Mouse (Mus musculus) liver, postnatal 0 days (tissue): ENCODE measurements around the gene Prdm5. TPM values are rescaled to one million over a fixed set of nuclear protein-coding genes. Genes with fewer than 3 reads are reported as not detected.

ENCODE experiments used
- ATAC-seq: fragments of 200-750 bp; cut with Nextera tagmentation; 2 replicates; pipeline ENCODE4 v1.8.0; 2017; ENCODE audit warnings: mild to moderate bottlenecking, moderate library complexity
- DNase-seq: peaks from one replicate; pipeline ENCODE4 v3.0.0-alpha.2; 2016
- H3K27ac ChIP-seq: fragments of 300-500 bp; sonication (generic); 2 replicates; pipeline ENCODE4 v1.5.1; 2014; ENCODE audit warnings: antibody characterized with exemption, moderate library complexity, mild to moderate bottlenecking, low read depth
- H3K27me3 ChIP-seq: fragments of 300-500 bp; sonication (generic); 2 replicates; pipeline ENCODE4 v1.6.1; 2014; ENCODE audit warnings: low read length, control low read depth, mixed read lengths; ENCODE audit not compliant: insufficient read depth
- H3K36me3 ChIP-seq: fragments of 300-500 bp; sonication (generic); replicated peaks from 2 replicates; pipeline ENCODE4 v1.6.1; 2014; ENCODE audit warnings: mild to moderate bottlenecking, control low read depth, low read length, moderate library complexity, mixed read lengths; ENCODE audit not compliant: insufficient read depth
- H3K4me1 ChIP-seq: fragments of 300-500 bp; sonication (generic); 2 replicates; pipeline ENCODE4 v1.6.1; 2014; ENCODE audit warnings: antibody characterized with exemption, mild to moderate bottlenecking, control low read depth; ENCODE audit not compliant: insufficient read depth
- H3K4me2 ChIP-seq: fragments of 300-500 bp; sonication (generic); 2 replicates; pipeline ENCODE4 v1.6.1; 2014; ENCODE audit warnings: low read depth, mild to moderate bottlenecking, low read length, moderate library complexity, mixed read lengths
- H3K4me3 ChIP-seq: fragments of 300-500 bp; sonication (generic); 2 replicates; pipeline ENCODE4 v1.5.1; 2014; ENCODE audit warnings: low read depth, low read length
- H3K9ac ChIP-seq: fragments of 300-500 bp; sonication (generic); replicated peaks from 2 replicates; pipeline ENCODE4 v1.6.1; 2014; ENCODE audit warnings: mild to moderate bottlenecking, moderate library complexity
- H3K9me3 ChIP-seq: fragments of 300-500 bp; sonication (generic); 2 replicates; pipeline ENCODE4 v1.6.1; 2016; ENCODE audit warnings: mild to moderate bottlenecking, control low read depth, low read length, mixed read lengths
- CTCF ChIP-seq: sonication (generic); IDR thresholded peaks from 2 replicates; pipeline ENCODE4 v1.5.1; 2016; ENCODE audit warnings: antibody characterized with exemption, low read depth
- EP300 ChIP-seq: IDR thresholded peaks from 2 replicates; pipeline ENCODE4 v1.6.1; 2016; ENCODE audit warnings: antibody characterized with exemption, low read depth, mild to moderate bottlenecking
- WGBS: fragments of 180-500 bp; shearing (Covaris S2); extraction: QIAGEN DNeasy Blood & Tissue Kit; methylation state at CpG from one replicate; pipeline ENCODE4 v1.1.7; 2014; ENCODE audit not compliant: insufficient replicate concordance; 5-methylcytosine and 5-hydroxymethylcytosine counted together
- polyA plus RNA-seq: library from polyadenylated mRNA; unstranded; fragments of >200 nt; fragmentation: Nextera tagmentation; extraction: Ambion mirVana; gene quantifications from 2 replicates; pipeline ENCODE4 v1.2.1, GENCODE M21; 2015

The Prdm5 gene
- polyA plus RNA-seq, 1 experiment from 2014 or later: 0.92 TPM

DNA sequence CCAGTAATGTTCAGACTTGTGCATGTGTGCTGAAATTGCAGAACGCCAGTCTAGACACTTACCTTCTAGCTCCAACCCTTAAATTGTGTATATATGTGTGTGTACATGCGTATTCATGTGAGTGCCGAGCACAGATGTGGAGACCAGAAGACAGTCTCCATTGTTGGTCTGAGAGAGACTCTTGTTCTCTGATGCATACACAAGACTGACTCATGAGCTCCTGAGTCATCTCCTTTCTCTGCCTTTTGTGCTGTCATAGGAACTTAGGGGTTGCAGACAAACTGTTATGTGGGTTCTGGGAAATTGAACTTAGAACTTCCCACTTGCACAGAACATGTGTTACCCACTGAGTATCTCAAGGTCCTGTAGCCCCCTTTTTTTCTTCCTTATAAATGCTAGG, 85.4 kb downstream of the Prdm5 start:
- WGBS: 86% methylated on average over 3 of the region's 3 CpGs

DNA sequence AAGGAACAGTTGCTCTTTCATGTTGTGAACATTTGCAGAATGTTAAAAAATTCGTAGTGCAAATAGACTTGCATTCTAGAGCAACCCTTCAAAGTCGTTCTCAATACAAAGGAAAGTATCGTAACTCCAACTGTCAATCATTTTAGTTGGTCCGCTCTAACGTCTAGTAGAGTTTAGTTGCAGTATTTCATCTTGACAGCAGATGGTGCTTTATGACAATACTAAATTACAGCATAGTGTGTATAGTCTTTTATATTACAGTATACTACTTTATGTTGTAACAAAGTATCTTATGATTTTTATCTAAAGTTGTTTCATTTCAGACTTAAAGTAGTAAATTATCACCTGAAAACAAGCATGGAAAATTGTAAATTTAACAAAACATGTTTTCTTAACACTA, 86.1 kb downstream of the Prdm5 start:
- H3K4me1 ChIP-seq: no peaks in the 10 kb centered on the region
- H3K4me3 ChIP-seq: no peak overlapping the region
- TF ChIP-seq EP300 (no peak), CTCF (0 out of 2 replicates have a peak, but pooled peaks have one; percentile 23)
- no peak overlapping the region for H3K9ac ChIP-seq
- no peak for DNase-seq
- ATAC-seq: no peak
- H3K9me3 ChIP-seq: no peaks in the 10 kb centered on the region
- H3K36me3 ChIP-seq: no peaks in the 10 kb centered on the region
- no peak overlapping the region for H3K27ac ChIP-seq
- 80% methylated on average over 5 of the region's 5 CpGs for WGBS
- H3K27me3 ChIP-seq: no peaks in the 10 kb centered on the region
- H3K4me2 ChIP-seq: no peak overlapping the region

More for the DNA sequence above, 85.4 kb downstream of the Prdm5 start:
- H3K9me3 ChIP-seq: no peaks in the 10 kb centered on the region
- H3K4me3 ChIP-seq: no peak overlapping the region
- H3K27ac ChIP-seq: no peak overlapping the region
- DNase-seq: no peak
- H3K27me3 ChIP-seq: no peaks in the 10 kb centered on the region
- H3K36me3 ChIP-seq: no peaks in the 10 kb centered on the region
- H3K4me1 ChIP-seq: no peaks in the 10 kb centered on the region
- TF ChIP-seq EP300 (no peak), CTCF (no peak)
- no peak for ATAC-seq
- no peak overlapping the region for H3K4me2 ChIP-seq
- no peak overlapping the region for H3K9ac ChIP-seq

DNA sequence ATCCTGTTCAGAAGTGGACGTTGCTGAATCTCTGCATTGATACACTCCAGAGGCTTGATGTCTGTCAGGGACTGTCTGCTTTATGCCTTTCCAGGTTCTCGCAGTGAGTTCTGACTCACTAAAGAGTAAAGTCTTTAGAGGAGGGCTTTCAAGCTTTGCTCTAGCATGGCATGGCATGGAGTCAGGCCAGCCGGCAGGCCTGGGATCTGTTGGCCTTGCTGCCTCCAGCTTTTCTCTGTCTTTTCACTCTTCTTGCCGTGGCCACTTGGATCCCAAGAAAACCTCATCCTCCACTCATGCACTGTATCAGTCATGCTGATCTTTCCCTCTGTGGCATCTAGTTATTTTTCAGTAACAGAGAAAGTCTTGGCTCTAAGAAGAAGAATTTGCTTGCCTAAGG, 87.1 kb downstream of the Prdm5 start:
- Histone ChIP-seq H3K9me3 (no peaks in the 10 kb centered on the region), H3K4me3 (no peak overlapping the region), H3K4me1 (no peaks in the 10 kb centered on the region), H3K36me3 (no peaks in the 10 kb centered on the region), H3K4me2 (no peak overlapping the region), H3K9ac (no peak overlapping the region), H3K27ac (no peak overlapping the region), H3K27me3 (no peaks in the 10 kb centered on the region)
- no peak for TF ChIP-seq EP300
- TF ChIP-seq CTCF: no peak
- ATAC-seq: no peak
- WGBS: 81% methylated on average over 4 of the region's 4 CpGs
- DNase-seq: no peak

DNA sequence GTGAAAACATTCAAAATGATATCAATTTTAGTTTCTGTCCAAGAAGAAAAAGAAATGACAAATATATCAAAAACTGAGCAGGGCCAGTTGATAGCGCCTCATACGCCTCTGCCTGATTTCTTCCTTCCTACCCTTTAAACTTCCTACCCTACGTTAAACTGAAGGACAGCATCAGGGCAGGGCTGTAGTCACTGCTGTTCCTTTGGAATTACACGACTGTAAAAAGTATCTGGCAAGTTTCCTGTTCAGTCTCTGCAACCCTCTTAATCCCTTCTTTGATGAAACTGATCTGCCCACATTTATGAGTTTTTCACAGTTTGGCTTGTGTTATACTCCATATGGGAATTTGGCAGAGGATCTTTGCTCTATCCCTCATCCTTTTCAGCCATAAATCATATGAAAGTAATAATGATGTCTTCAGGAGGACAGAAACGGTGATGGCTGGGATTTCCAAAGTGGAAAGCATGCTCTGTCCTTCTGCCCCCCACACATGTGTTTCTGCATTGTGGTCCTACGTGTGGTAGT, 93.0 kb downstream of the Prdm5 start:
- ATAC-seq: no peak
- TF ChIP-seq EP300 (no peak), CTCF (no peak)
- H3K4me3 ChIP-seq: no peak overlapping the region

DNA sequence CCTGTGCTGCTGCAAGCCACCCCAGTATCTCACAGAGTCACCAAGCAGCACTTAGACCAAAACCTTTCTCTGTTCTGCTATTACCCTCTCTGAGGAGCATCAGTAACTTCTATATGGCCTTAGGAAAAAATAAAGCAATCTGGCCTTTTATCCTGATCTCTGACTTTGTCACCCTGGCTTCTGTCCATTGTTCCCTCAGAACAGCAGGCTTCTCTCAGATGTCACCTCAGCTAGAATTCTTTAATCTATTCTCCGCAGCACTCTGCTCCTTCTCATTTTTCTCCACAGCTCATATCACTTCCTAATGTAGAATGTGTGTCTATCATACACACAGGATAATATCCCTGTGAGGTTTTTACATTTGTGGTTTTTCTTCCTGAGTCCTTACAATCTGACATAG, 99.5 kb downstream of the Prdm5 start:
- H3K36me3 ChIP-seq: no peaks in the 10 kb centered on the region
- H3K4me1 ChIP-seq: no peaks in the 10 kb centered on the region
- H3K27ac ChIP-seq: no peak overlapping the region
- DNase-seq (no peak), ATAC-seq (no peak)
- H3K4me3 ChIP-seq: no peak overlapping the region
- no peak overlapping the region for H3K4me2 ChIP-seq
- no peaks in the 10 kb centered on the region for H3K27me3 ChIP-seq
- H3K9ac ChIP-seq: no peak overlapping the region
- WGBS: 98% methylated on average over 1 of the region's 1 CpGs
- no peaks in the 10 kb centered on the region for H3K9me3 ChIP-seq
- no peak for TF ChIP-seq EP300
- no peak for TF ChIP-seq CTCF

More for the DNA sequence above, 93.0 kb downstream of the Prdm5 start:
- Histone ChIP-seq H3K4me2 (no peak overlapping the region), H3K36me3 (no peaks in the 10 kb centered on the region), H3K9me3 (no peaks in the 10 kb centered on the region), H3K27me3 (no peaks in the 10 kb centered on the region), H3K27ac (no peak overlapping the region), H3K9ac (no peak overlapping the region), H3K4me1 (no peaks in the 10 kb centered on the region)
- WGBS: 74% methylated on average over 6 of the region's 6 CpGs
- DNase-seq: no peak

DNA sequence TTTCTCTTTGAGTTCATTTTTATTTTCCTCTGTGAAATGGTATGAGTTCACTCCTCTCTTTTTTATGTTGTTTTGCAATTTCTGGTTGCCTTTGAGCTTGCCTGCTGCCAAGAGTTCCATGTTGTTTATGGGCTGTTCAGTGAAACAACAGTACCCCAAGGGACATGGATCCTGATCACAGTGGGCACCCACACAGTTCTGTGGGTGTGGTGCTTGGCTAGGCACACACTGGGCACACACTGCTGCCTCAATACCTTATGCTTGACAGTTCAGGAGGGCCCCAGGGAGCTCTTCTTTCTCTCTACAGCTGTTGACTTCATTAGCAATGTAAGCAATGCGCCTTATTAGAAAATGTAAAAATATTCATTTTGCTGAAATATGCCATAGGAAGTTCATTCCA, 110.0 kb downstream of the Prdm5 start:
- H3K9me3 ChIP-seq: no peaks in the 10 kb centered on the region
- no peak overlapping the region for H3K4me2 ChIP-seq
- H3K27me3 ChIP-seq: no peaks in the 10 kb centered on the region
- H3K4me1 ChIP-seq: no peaks in the 10 kb centered on the region
- TF ChIP-seq CTCF: no peak
- no peak for TF ChIP-seq EP300
- no peak overlapping the region for H3K4me3 ChIP-seq
- DNase-seq (no peak), ATAC-seq (no peak)
- no peak overlapping the region for H3K9ac ChIP-seq
- no peaks in the 10 kb centered on the region for H3K36me3 ChIP-seq
- H3K27ac ChIP-seq: no peak overlapping the region
- 79% methylated on average over 1 of the region's 1 CpGs for WGBS
